In genomic region chr7:99189885-99190284, GRCm38 (mm10) we compare ENCODE assay signal across 22 mouse cellular contexts. TPM values are rescaled to one million over a fixed set of nuclear protein-coding genes. Genes with fewer than 3 reads are reported as not detected.
A peak's percentile ranks its signal among the peaks of the same experiment; 100 is the strongest.
DNase-seq lines count a peak whose midpoint lies in the region; ATAC-seq and TF ChIP-seq lines count a peak whose summit lies in the region.
"Had no signal": no experiment of that assay in that cellular context is flagged by ENCODE, and none has a peak within 500 bp of the region (broad histone marks: within the 10 kb centered on the region; RNA-seq: fewer than 3 reads in every experiment).

No protein-coding gene starts in this region.

- peaks cover 29% of the 10 kb centered on the region for H3K4me1 ChIP-seq in liver, embryonic 15.5 days (replicated peaks)
- no peaks in the 10 kb centered on the region; the same call in 1 of the 2 replicates for H3K4me1 ChIP-seq in liver, embryonic 11.5 days (replicated peaks; ENCODE audit: control insufficient read depth, insufficient read depth, low read length)
- peaks cover 9% of the 10 kb centered on the region; the same call in 1 of the 2 replicates for H3K4me1 ChIP-seq in bone marrow, adult 2 months (ENCODE audit: control insufficient read depth, insufficient read depth, low read length)
- peaks cover 13% of the 10 kb centered on the region for H3K4me1 ChIP-seq in liver, embryonic 16.5 days (ENCODE audit: control insufficient read depth, low read depth, low read length)
- H3K4me1 ChIP-seq in hindbrain, embryonic 10.5 days (replicated peaks) = 0 out of 2 replicates have a peak, but pooled peaks cover 2% of the 10 kb centered on the region
- H3K4me1 ChIP-seq: forebrain, embryonic 15.5 days; hindbrain, embryonic 13.5 days; intestine, embryonic 15.5 days; midbrain, embryonic 13.5 days; neural tube, embryonic 15.5 days had no signal

- WGBS in liver, embryonic 15.5 days (ENCODE audit: insufficient replicate concordance) = 37% methylated on average over 5 of the region's 5 CpGs
- 58% methylated on average over 5 of the region's 5 CpGs for WGBS in liver, embryonic 11.5 days
- 20% methylated on average over 5 of the region's 5 CpGs for WGBS in bone marrow, adult 2 months
- WGBS in liver, embryonic 16.5 days (ENCODE audit: insufficient replicate concordance) = 27% methylated on average over 5 of the region's 5 CpGs
- WGBS in hindbrain, embryonic 10.5 days = 83% methylated on average over 5 of the region's 5 CpGs

- ATAC-seq in liver, embryonic 15.5 days (ENCODE audit: insufficient read depth) = no peak
- ATAC-seq in liver, embryonic 11.5 days (replicated peaks; ENCODE audit: low FRiP score) = no peak
- ATAC-seq in liver, embryonic 16.5 days (ENCODE audit: low read depth) = no peak
- ATAC-seq: forebrain, embryonic 15.5 days; intestine, embryonic 15.5 days; midbrain, embryonic 13.5 days had no signal

- no peaks in the 10 kb centered on the region for H3K9me3 ChIP-seq in liver, embryonic 15.5 days (replicated peaks)
- H3K9me3 ChIP-seq in liver, embryonic 11.5 days (ENCODE audit: control insufficient read depth, low read length) = no peaks in the 10 kb centered on the region
- H3K9me3 ChIP-seq in liver, embryonic 16.5 days (replicated peaks; ENCODE audit: control insufficient read depth, low read length) = no peaks in the 10 kb centered on the region
- H3K9me3 ChIP-seq in hindbrain, embryonic 10.5 days = no peaks in the 10 kb centered on the region
- H3K9me3 ChIP-seq: forebrain, embryonic 15.5 days; hindbrain, embryonic 13.5 days; intestine, embryonic 15.5 days; midbrain, embryonic 13.5 days; neural tube, embryonic 15.5 days had no signal

- no peak overlapping the region for H3K9ac ChIP-seq in liver, embryonic 15.5 days
- H3K9ac ChIP-seq in liver, embryonic 11.5 days (ENCODE audit: low read depth, low read length) = no peak overlapping the region
- no peak overlapping the region for H3K9ac ChIP-seq in liver, embryonic 16.5 days (ENCODE audit: low read depth, low read length)
- H3K9ac ChIP-seq: forebrain, embryonic 15.5 days; hindbrain, embryonic 13.5 days; intestine, embryonic 15.5 days; midbrain, embryonic 13.5 days; neural tube, embryonic 15.5 days had no signal

- no peaks in the 10 kb centered on the region for H3K36me3 ChIP-seq in liver, embryonic 15.5 days (replicated peaks)
- H3K36me3 ChIP-seq in liver, embryonic 11.5 days (ENCODE audit: control insufficient read depth, insufficient read depth, low read length) = no peaks in the 10 kb centered on the region
- H3K36me3 ChIP-seq in liver, embryonic 16.5 days (ENCODE audit: control insufficient read depth, insufficient read depth) = no peaks in the 10 kb centered on the region
- H3K36me3 ChIP-seq in hindbrain, embryonic 10.5 days = no peaks in the 10 kb centered on the region
- H3K36me3 ChIP-seq: forebrain, embryonic 15.5 days; hindbrain, embryonic 13.5 days; intestine, embryonic 15.5 days; midbrain, embryonic 13.5 days; neural tube, embryonic 15.5 days had no signal

- TF ChIP-seq CTCF in bone marrow, adult 2 months (IDR thresholded peaks at IDR 0.05; ENCODE audit: control insufficient read depth, insufficient read depth, low read length) = no peak

- H3K27me3 ChIP-seq in liver, embryonic 15.5 days = no peaks in the 10 kb centered on the region
- H3K27me3 ChIP-seq in liver, embryonic 11.5 days (replicated peaks; ENCODE audit: control insufficient read depth, insufficient read depth, low read length) = no peaks in the 10 kb centered on the region
- no peaks in the 10 kb centered on the region for H3K27me3 ChIP-seq in liver, embryonic 16.5 days (ENCODE audit: control insufficient read depth, insufficient read depth, low read depth, low read length)
- H3K27me3 ChIP-seq in hindbrain, embryonic 10.5 days (ENCODE audit: insufficient read depth, poor library complexity, severe bottlenecking) = 0 out of 2 replicates have a peak, but pooled peaks cover 3% of the 10 kb centered on the region
- H3K27me3 ChIP-seq: forebrain, embryonic 15.5 days; intestine, embryonic 15.5 days; neural tube, embryonic 15.5 days had no signal

- H3K4me2 ChIP-seq in liver, embryonic 15.5 days = no peak overlapping the region
- no peak overlapping the region for H3K4me2 ChIP-seq in liver, embryonic 11.5 days
- H3K4me2 ChIP-seq in liver, embryonic 16.5 days (ENCODE audit: low read depth, low read length) = 0 out of 2 replicates have a peak overlapping the region, but pooled peaks have one; percentile 18
- H3K4me2 ChIP-seq: forebrain, embryonic 15.5 days; hindbrain, embryonic 13.5 days; intestine, embryonic 15.5 days; midbrain, embryonic 13.5 days; neural tube, embryonic 15.5 days had no signal

- no peak for DNase-seq in liver, embryonic 11.5 days (ENCODE audit: low spot score)
- no peak for DNase-seq in frontal cortex, adult 2 months (ENCODE audit: extremely low spot score in 1 of 2, low spot score in 1 of 2)
- DNase-seq in hindbrain, embryonic 10.5 days (ENCODE audit: low spot score) = no peak
- DNase-seq in yolk sac, embryonic 10.5 days (ENCODE audit: low spot score) = no peak
- DNase-seq: adrenal gland, postnatal 10 days; cerebellum, adult 11 months; cerebellum, postnatal 14 days; embryo, embryonic 11 days; gastrocnemius, postnatal 36 days; lung, adult 2 months; thymus, postnatal 14 days had no signal

- H3K4me3 ChIP-seq in liver, embryonic 15.5 days (replicated peaks) = no peak overlapping the region
- no peak overlapping the region for H3K4me3 ChIP-seq in liver, embryonic 11.5 days (ENCODE audit: low read depth, low read length)
- peak overlapping the region; percentile 50 for H3K4me3 ChIP-seq in bone marrow, adult 2 months (replicated peaks; ENCODE audit: control insufficient read depth, low read depth, low read length)
- no peak overlapping the region for H3K4me3 ChIP-seq in liver, embryonic 16.5 days (ENCODE audit: low read depth, low read length)
- no peak overlapping the region for H3K4me3 ChIP-seq in hindbrain, embryonic 10.5 days
- H3K4me3 ChIP-seq: forebrain, embryonic 15.5 days; hindbrain, embryonic 13.5 days; intestine, embryonic 15.5 days; midbrain, embryonic 13.5 days; myocyte; neural tube, embryonic 15.5 days had no signal

- TF ChIP-seq POLR2A in bone marrow, adult 2 months (IDR thresholded peaks at IDR 0.05; ENCODE audit: borderline replicate concordance, control insufficient read depth, low read depth, low read length) = no peak

- peak overlapping the region; percentile 56 for H3K27ac ChIP-seq in liver, embryonic 15.5 days (replicated peaks)
- no peak overlapping the region for H3K27ac ChIP-seq in liver, embryonic 11.5 days (ENCODE audit: low read depth, low read length)
- peak overlapping the region; percentile 84 for H3K27ac ChIP-seq in bone marrow, adult 2 months (ENCODE audit: control insufficient read depth, insufficient read depth, low read depth, low read length, poor library complexity)
- H3K27ac ChIP-seq in liver, embryonic 16.5 days (ENCODE audit: low read length) = peak overlapping the region; percentile 37
- no peak overlapping the region for H3K27ac ChIP-seq in hindbrain, embryonic 10.5 days
- H3K27ac ChIP-seq: forebrain, embryonic 15.5 days; hindbrain, embryonic 13.5 days; intestine, embryonic 15.5 days; macrophage; midbrain, embryonic 13.5 days; neural tube, embryonic 15.5 days had no signal

RNA-seq across cellular contexts. Expression of gene Dgat2, which starts 7.4 kb away (rescaled TPM):
- polyA plus RNA-seq in liver, embryonic 15.5 days (2015; fragmentation: Nextera tagmentation; extraction: Ambion mirVana) = 137 and 174 TPM in 2 replicates
- polyA plus RNA-seq in liver, embryonic 11.5 days (2014; fragmentation: Nextera tagmentation; extraction: Ambion mirVana) = 59.9 and 60.1 TPM in 2 replicates
- 3.8 and 10.9 TPM in 2 replicates for polyA plus RNA-seq in bone marrow, adult 2 months (2011; ENCODE audit: insufficient read depth, insufficient read length, low replicate concordance, missing spikeins)
- 168 and 194 TPM in 2 replicates for polyA plus RNA-seq in liver, embryonic 16.5 days (2015; fragmentation: Nextera tagmentation; extraction: Ambion mirVana)
- polyA plus RNA-seq in frontal cortex, adult 2 months (2012; rRNA removed) = 58.0 and 63.4 TPM in 2 replicates
- polyA plus RNA-seq in hindbrain, embryonic 10.5 days (2016; fragmentation: Nextera tagmentation; extraction: Ambion mirVana) = 13.1 and 15.0 TPM in 2 replicates

RNA-seq across cellular contexts. Expression of gene Mogat2, which starts 48.5 kb away (rescaled TPM):
- 30.7 and 30.9 TPM in 2 replicates for polyA plus RNA-seq in liver, embryonic 15.5 days (2015; fragmentation: Nextera tagmentation; extraction: Ambion mirVana)
- polyA plus RNA-seq in liver, embryonic 11.5 days (2014; fragmentation: Nextera tagmentation; extraction: Ambion mirVana) = 37.8 and 42.2 TPM in 2 replicates
- polyA plus RNA-seq in bone marrow, adult 2 months (2011; ENCODE audit: insufficient read depth, insufficient read length, low replicate concordance, missing spikeins) = 1.1 and 5.9 TPM in 2 replicates
- 23.8 and 24.9 TPM in 2 replicates for polyA plus RNA-seq in liver, embryonic 16.5 days (2015; fragmentation: Nextera tagmentation; extraction: Ambion mirVana)
- polyA plus RNA-seq in frontal cortex, adult 2 months (2012; rRNA removed) = 0.04 TPM in 1 of 2 replicates, not detected in the other
- polyA plus RNA-seq in hindbrain, embryonic 10.5 days (2016; fragmentation: Nextera tagmentation; extraction: Ambion mirVana) = 21.2 and 31.5 TPM in 2 replicates
- polyA plus RNA-seq: testis, adult 2 months had no signal

RNA-seq across cellular contexts. Expression of gene Uvrag, which starts 48.9 kb away (rescaled TPM):
- polyA plus RNA-seq in liver, embryonic 15.5 days (2015; fragmentation: Nextera tagmentation; extraction: Ambion mirVana) = 8.3 and 9.7 TPM in 2 replicates
- 14.5 and 16.2 TPM in 2 replicates for polyA plus RNA-seq in liver, embryonic 11.5 days (2014; fragmentation: Nextera tagmentation; extraction: Ambion mirVana)
- polyA plus RNA-seq in bone marrow, adult 2 months (2011; ENCODE audit: insufficient read depth, insufficient read length, low replicate concordance, missing spikeins) = 10.5 and 38.2 TPM in 2 replicates
- 7.6 and 8.2 TPM in 2 replicates for polyA plus RNA-seq in liver, embryonic 16.5 days (2015; fragmentation: Nextera tagmentation; extraction: Ambion mirVana)
- 15.6 and 16.8 TPM in 2 replicates for polyA plus RNA-seq in frontal cortex, adult 2 months (2012; rRNA removed)
- polyA plus RNA-seq in hindbrain, embryonic 10.5 days (2016; fragmentation: Nextera tagmentation; extraction: Ambion mirVana) = 10.9 and 12.8 TPM in 2 replicates

Comparison
In these comparisons a context has a peak if more than half of its experiments do, and no peak if none do; other contexts are left out.
1. H3K27ac ChIP-seq: peak in liver, embryonic 15.5 days (single experiment), bone marrow, adult 2 months (single experiment) and liver, embryonic 16.5 days (single experiment); none in liver, embryonic 11.5 days (single experiment) and hindbrain, embryonic 10.5 days (single experiment).